Mouse (Mus musculus) embryonic facial prominence, embryonic 13.5 days (tissue): ENCODE results near the gene Parva. TPM values are rescaled to one million over a fixed set of nuclear protein-coding genes. Genes with fewer than 3 reads are reported as not detected.

ENCODE experiments used
- ATAC-seq: fragments of 200-750 bp; cut with Nextera tagmentation; 2 replicates; pipeline ENCODE4 v1.8.0; 2017; ENCODE audit warnings: low read depth; ENCODE audit not compliant: insufficient number of reproducible peaks, insufficient read depth, low FRiP score, low TSS enrichment
- H3K27ac ChIP-seq: fragments of 300-500 bp; sonication (generic); 2 replicates; pipeline ENCODE4 v1.5.1; 2015; ENCODE audit warnings: moderate library complexity, mild to moderate bottlenecking, inconsistent platforms
- H3K27me3 ChIP-seq: fragments of 300-500 bp; sonication (generic); 2 replicates; pipeline ENCODE4 v1.6.1; 2015; ENCODE audit warnings: mild to moderate bottlenecking, inconsistent platforms
- H3K36me3 ChIP-seq: fragments of 300-500 bp; sonication (generic); 2 replicates; pipeline ENCODE4 v1.6.1; 2015; ENCODE audit warnings: mild to moderate bottlenecking, inconsistent platforms
- H3K4me1 ChIP-seq: fragments of 300-500 bp; sonication (generic); 2 replicates; pipeline ENCODE4 v1.6.1; 2015; ENCODE audit warnings: inconsistent platforms
- H3K4me2 ChIP-seq: fragments of 300-500 bp; sonication (generic); 2 replicates; pipeline ENCODE4 v1.6.1; 2015; ENCODE audit warnings: moderate library complexity, mild to moderate bottlenecking, inconsistent platforms
- H3K4me3 ChIP-seq: fragments of 300-500 bp; sonication (generic); 2 replicates; pipeline ENCODE4 v1.5.1; 2015; ENCODE audit warnings: mild to moderate bottlenecking, inconsistent platforms
- H3K9ac ChIP-seq: fragments of 300-500 bp; sonication (generic); 2 replicates; pipeline ENCODE4 v1.6.1; 2015; ENCODE audit warnings: mild to moderate bottlenecking, inconsistent platforms
- H3K9me3 ChIP-seq: fragments of 300-500 bp; sonication (generic); 2 replicates; pipeline ENCODE4 v1.6.1; 2016; ENCODE audit warnings: inconsistent platforms
- WGBS: fragments of 180-500 bp; shearing (Covaris S2); methylation state at CpG from one replicate; pipeline ENCODE4 v1.1.7; 2015; ENCODE audit warnings: mixed read lengths; 5-methylcytosine and 5-hydroxymethylcytosine counted together
- polyA plus RNA-seq: library from polyadenylated mRNA; unstranded; fragments of >200 nt; fragmentation: Nextera tagmentation; extraction: Ambion mirVana; gene quantifications from 2 replicates; pipeline ENCODE4 v1.2.1, GENCODE M21; 2015

Gene Parva
- polyA plus RNA-seq, 1 experiment from 2014 or later: 89.1 TPM

- peak overlapping the region; percentile 39; the same call in 1 of the 2 replicates for H3K27ac ChIP-seq
Measured at GRCm38 (mm10) chr7:112614046-112614790, 186.9 kb downstream of the Parva start.

GRCm38 (mm10) chr7:112614791-112615668 is 187.7 kb downstream of the Parva start:
- H3K4me3 ChIP-seq: no peak overlapping the region
- H3K9ac ChIP-seq: no peak overlapping the region
- no peak overlapping the region for H3K4me2 ChIP-seq
- no peaks in the 10 kb centered on the region for H3K36me3 ChIP-seq
- no peaks in the 10 kb centered on the region for H3K27me3 ChIP-seq
- ATAC-seq: no peak
- H3K27ac ChIP-seq: peak overlapping the region; percentile 64
- no peaks in the 10 kb centered on the region for H3K9me3 ChIP-seq
- peaks cover 6% of the 10 kb centered on the region for H3K4me1 ChIP-seq
- 51% methylated on average over 10 of the region's 10 CpGs for WGBS

More at GRCm38 (mm10) chr7:112614046-112614790, 186.9 kb downstream of the Parva start:
- no peak overlapping the region for H3K9ac ChIP-seq
- no peak overlapping the region for H3K4me3 ChIP-seq
- H3K4me2 ChIP-seq: no peak overlapping the region
- no peaks in the 10 kb centered on the region for H3K27me3 ChIP-seq
- H3K36me3 ChIP-seq: no peaks in the 10 kb centered on the region
- H3K9me3 ChIP-seq: no peaks in the 10 kb centered on the region
- ATAC-seq: no peak
- H3K4me1 ChIP-seq: peaks cover 4% of the 10 kb centered on the region
- 84% methylated on average over 3 of the region's 3 CpGs for WGBS

DNA sequence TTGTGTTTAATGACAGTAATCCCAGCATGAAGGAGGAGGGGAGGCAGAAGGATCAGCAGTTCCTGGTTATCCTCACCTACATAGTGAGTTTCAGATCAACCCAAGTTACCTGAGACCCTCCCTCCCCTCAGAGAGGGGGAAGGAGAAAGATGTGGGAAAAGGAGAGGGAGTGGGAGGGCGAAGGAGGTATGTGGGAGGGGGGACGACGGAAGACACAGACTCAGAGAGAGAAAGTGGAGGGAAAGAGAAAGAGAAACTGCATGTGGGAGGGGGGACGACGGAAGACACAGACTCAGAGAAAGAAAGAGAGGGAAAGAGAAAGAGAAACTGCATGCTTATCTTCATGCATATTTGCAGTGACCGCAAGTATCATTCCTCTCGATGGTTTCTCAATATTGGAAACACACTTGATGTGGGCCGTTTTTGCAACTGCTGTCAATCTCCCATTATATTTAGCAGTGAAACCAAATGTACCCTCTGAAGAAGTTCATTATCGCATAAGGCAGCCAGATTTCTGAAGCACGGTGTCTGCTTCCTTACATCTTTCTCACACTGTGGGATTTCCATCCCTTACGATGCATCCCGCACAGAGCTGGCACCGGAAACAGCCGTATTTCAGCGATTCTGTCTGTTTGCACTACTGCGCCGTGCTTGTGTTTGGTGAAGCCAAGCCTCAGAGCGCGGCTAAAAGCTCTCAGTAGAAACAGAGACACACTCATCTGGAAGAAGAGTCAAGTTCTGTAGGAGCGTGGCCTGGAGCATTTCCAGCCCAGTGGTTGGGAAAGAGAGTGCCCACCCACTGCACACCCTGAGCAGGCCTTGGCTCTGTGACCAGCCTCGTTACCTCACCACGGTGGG is 193.2 kb downstream of the Parva start:
- no peaks in the 10 kb centered on the region for H3K36me3 ChIP-seq
- peak overlapping the region; percentile 13 for H3K4me3 ChIP-seq
- peak overlapping the region; percentile 54; the same call in 1 of the 2 replicates for H3K9ac ChIP-seq
- no peaks in the 10 kb centered on the region for H3K9me3 ChIP-seq
- peak; percentile 80; the same call in 1 of the 2 replicates for ATAC-seq
- WGBS: 43% methylated on average over 22 of the region's 22 CpGs
- H3K27ac ChIP-seq: peak overlapping the region; percentile 82
- peak overlapping the region; percentile 44 for H3K4me2 ChIP-seq
- no peaks in the 10 kb centered on the region for H3K27me3 ChIP-seq
- peaks cover 19% of the 10 kb centered on the region for H3K4me1 ChIP-seq

- Histone ChIP-seq H3K27ac (peak overlapping the region; percentile 83), H3K9me3 (no peaks in the 10 kb centered on the region), H3K9ac (no peak overlapping the region), H3K4me2 (no peak overlapping the region), H3K27me3 (no peaks in the 10 kb centered on the region), H3K4me1 (peaks cover 6% of the 10 kb centered on the region), H3K4me3 (no peak overlapping the region), H3K36me3 (no peaks in the 10 kb centered on the region)
- WGBS: 24% methylated on average over 4 of the region's 4 CpGs
- no peak for ATAC-seq
Measured at GRCm38 (mm10) chr7:112627481-112627880, 200.2 kb downstream of the Parva start.

- no peak for ATAC-seq
Measured at GRCm38 (mm10) chr7:112634505-112635213, 207.4 kb downstream of the Parva start.

DNA sequence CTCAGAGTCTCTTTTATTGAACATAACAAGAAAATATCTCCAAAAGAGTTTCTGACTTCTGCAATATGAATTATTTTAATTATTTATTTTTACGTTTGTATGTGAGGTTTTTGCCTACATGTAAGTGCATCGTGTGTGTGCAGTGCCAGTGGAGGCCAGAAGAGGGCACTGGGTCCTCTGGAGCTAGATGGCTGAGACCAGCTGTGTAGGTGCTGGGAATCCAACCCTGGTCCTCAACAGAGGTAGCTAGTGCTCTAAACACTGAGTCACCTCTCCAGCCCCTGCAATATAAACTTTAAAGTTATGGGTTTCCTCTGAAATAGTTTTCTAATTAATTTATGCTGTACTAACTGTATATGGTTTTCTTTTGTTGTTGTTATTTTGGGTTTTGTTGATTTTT is 208.6 kb downstream of the Parva start:
- Histone ChIP-seq H3K9ac (no peak overlapping the region), H3K4me3 (no peak overlapping the region), H3K27ac (no peak overlapping the region), H3K9me3 (0 out of 2 replicates have a peak, but pooled peaks cover 5% of the 10 kb centered on the region), H3K36me3 (no peaks in the 10 kb centered on the region), H3K27me3 (no peaks in the 10 kb centered on the region), H3K4me1 (0 out of 2 replicates have a peak, but pooled peaks cover 5% of the 10 kb centered on the region), H3K4me2 (no peak overlapping the region)
- no peak for ATAC-seq
- WGBS: 89% methylated on average over 2 of the region's 2 CpGs

More at GRCm38 (mm10) chr7:112634505-112635213, 207.4 kb downstream of the Parva start:
- H3K4me3 ChIP-seq: no peak overlapping the region
- H3K9me3 ChIP-seq: 0 out of 2 replicates have a peak, but pooled peaks cover 4% of the 10 kb centered on the region
- WGBS: 85% methylated on average over 10 of the region's 10 CpGs
- no peaks in the 10 kb centered on the region for H3K36me3 ChIP-seq
- 0 out of 2 replicates have a peak, but pooled peaks cover 5% of the 10 kb centered on the region for H3K4me1 ChIP-seq
- H3K27me3 ChIP-seq: no peaks in the 10 kb centered on the region
- H3K27ac ChIP-seq: no peak overlapping the region
- no peak overlapping the region for H3K4me2 ChIP-seq
- no peak overlapping the region for H3K9ac ChIP-seq

Other genes with a start within 250 kb of the Parva start
- 4.3 and 5.4 TPM in 2 replicates for gene Mical2, start 201.6 kb upstream of the Parva start, polyA plus RNA-seq